Mouse (Mus musculus) C2C12 (cell line): ENCODE data around the gene Fsd1l. TPM values are rescaled to one million over a fixed set of nuclear protein-coding genes. Genes with fewer than 3 reads are reported as not detected.

Experiments used
- H3K27me3 ChIP-seq: one replicate; pipeline ENCODE4 v1.6.1; 2011; ENCODE audit not compliant: control insufficient read depth, insufficient read depth, insufficient read length
- H3K36me3 ChIP-seq: one replicate; pipeline ENCODE4 v1.6.1; 2011; ENCODE audit not compliant: control insufficient read depth, insufficient read depth
- H3K4me3 ChIP-seq: one replicate; pipeline ENCODE4 v1.5.1; 2011; ENCODE audit warnings: mild to moderate bottlenecking, control low read depth; ENCODE audit not compliant: poor library complexity, insufficient read depth, severe bottlenecking
- H3K79me2 ChIP-seq: one replicate; pipeline ENCODE4 v1.6.1; 2011; ENCODE audit not compliant: control insufficient read depth, insufficient read depth
- H3K79me3 ChIP-seq: one replicate; pipeline ENCODE4 v1.6.1; 2011; ENCODE audit warnings: low read depth, control low read depth
- H3ac ChIP-seq: one replicate; pipeline ENCODE3; 2011; ENCODE audit warnings: low read depth; ENCODE audit not compliant: control insufficient read depth, insufficient read length
- CEBPB ChIP-seq: IDR thresholded peaks from one replicate; pipeline ENCODE4 v1.6.1; 2011; ENCODE audit warnings: low read depth, mild to moderate bottlenecking, control low read depth, moderate library complexity
- CTCF ChIP-seq: IDR thresholded peaks from one replicate; pipeline ENCODE4 v1.5.1; 2011; ENCODE audit not compliant: control insufficient read depth, insufficient read depth, insufficient read length
- FOSL1 ChIP-seq: IDR thresholded peaks from one replicate; pipeline ENCODE4 v1.8.0; 2011; ENCODE audit warnings: mild to moderate bottlenecking, low read length; ENCODE audit not compliant: poor library complexity, insufficient read depth, severe bottlenecking
- MAX ChIP-seq: IDR thresholded peaks from one replicate; pipeline ENCODE4 v1.6.1; 2011; ENCODE audit warnings: mild to moderate bottlenecking, control low read depth
- MYOD1 ChIP-seq: IDR thresholded peaks from one replicate; pipeline ENCODE4 v1.6.1; 2011; ENCODE audit warnings: low read depth; ENCODE audit not compliant: control insufficient read depth, insufficient read length
- MYOG ChIP-seq: IDR thresholded peaks from one replicate; pipeline ENCODE4 v1.6.1; 2011; ENCODE audit not compliant: control insufficient read depth, insufficient read length; ENCODE audit errors: extremely low read depth
- USF1 ChIP-seq: IDR thresholded peaks from one replicate; pipeline ENCODE4 v1.6.1; 2011; ENCODE audit warnings: low read depth, mild to moderate bottlenecking, control low read depth, moderate library complexity
- polyA plus RNA-seq: library from polyadenylated mRNA; unstranded; fragments of >200 nt; fragmentation: generic; extraction: Trizol; gene quantifications from one replicate; pipeline ENCODE4 v1.2.1, GENCODE M21; 2012; ENCODE audit warnings: missing spikeins

The Fsd1l gene
- polyA plus RNA-seq, 1 experiment, result 0.29 TPM

DNA sequence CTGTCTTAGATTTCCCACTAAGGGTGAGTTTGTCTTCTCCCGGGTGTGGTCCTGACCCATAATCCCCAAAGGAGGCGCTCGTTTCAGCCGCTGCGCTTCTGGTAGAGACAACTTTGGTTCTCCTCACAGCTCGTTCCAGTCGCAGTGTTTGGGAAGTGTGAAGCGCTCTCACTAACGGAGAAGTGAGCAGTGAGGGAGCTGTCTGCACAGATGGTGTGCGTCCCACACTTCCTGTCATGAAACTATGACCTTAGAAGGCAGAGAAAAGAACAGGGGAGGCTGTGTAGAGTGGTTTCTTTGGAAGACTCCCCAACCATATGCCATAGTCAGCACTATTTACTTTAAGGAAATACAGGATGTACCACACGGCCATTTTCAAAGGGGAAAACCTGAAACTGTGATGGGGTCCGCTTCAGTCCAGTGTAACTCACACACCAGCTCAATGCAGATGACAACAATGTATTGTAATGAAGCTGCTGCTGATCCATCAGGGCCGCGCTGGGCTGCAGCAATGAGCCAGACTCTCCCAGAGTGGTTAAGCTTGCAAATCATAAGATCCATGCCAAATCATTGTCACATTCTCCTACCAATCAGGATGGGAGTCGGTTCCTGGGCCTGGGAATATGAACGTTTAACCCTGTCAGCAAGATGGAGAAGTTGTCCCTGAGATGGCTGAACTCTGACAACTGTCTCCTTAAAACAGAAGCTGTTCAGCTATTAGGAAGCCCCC, 119.3 kb downstream of the Fsd1l start:
- no peaks in the 10 kb centered on the region for H3K27me3 ChIP-seq
- no peak overlapping the region for H3K4me3 ChIP-seq
- H3K36me3 ChIP-seq, result peaks cover 36% of the 10 kb centered on the region
- TF ChIP-seq MYOD1 (no peak), MYOG (no peak), MAX (no peak), USF1 (no peak), CTCF (no peak), CEBPB (no peak), FOSL1 (no peak)
- H3ac ChIP-seq, result no peak overlapping the region
- H3K79me2 ChIP-seq, result no peaks in the 10 kb centered on the region
- no peaks in the 10 kb centered on the region for H3K79me3 ChIP-seq

Other genes starting within 250 kb of the Fsd1l start
- gene Slc44a1, start 191.1 kb upstream of the Fsd1l start, polyA plus RNA-seq, result 27.1 TPM
- 3.3 TPM for gene Fktn, start 82.5 kb downstream of the Fsd1l start, polyA plus RNA-seq
- gene Tal2, start 148.2 kb downstream of the Fsd1l start, polyA plus RNA-seq, result 0.04 TPM
- 5.6 TPM for gene Tmem38b, start 194.6 kb downstream of the Fsd1l start, polyA plus RNA-seq